Mouse (Mus musculus): ENCODE results near the gene Tdp2. TPM values are rescaled to one million over a fixed set of nuclear protein-coding genes. Genes with fewer than 3 reads are reported as not detected.

The Tdp2 gene
- polyA plus RNA-seq, 1 experiment from 2014 or later = 78.9 TPM

DNA sequence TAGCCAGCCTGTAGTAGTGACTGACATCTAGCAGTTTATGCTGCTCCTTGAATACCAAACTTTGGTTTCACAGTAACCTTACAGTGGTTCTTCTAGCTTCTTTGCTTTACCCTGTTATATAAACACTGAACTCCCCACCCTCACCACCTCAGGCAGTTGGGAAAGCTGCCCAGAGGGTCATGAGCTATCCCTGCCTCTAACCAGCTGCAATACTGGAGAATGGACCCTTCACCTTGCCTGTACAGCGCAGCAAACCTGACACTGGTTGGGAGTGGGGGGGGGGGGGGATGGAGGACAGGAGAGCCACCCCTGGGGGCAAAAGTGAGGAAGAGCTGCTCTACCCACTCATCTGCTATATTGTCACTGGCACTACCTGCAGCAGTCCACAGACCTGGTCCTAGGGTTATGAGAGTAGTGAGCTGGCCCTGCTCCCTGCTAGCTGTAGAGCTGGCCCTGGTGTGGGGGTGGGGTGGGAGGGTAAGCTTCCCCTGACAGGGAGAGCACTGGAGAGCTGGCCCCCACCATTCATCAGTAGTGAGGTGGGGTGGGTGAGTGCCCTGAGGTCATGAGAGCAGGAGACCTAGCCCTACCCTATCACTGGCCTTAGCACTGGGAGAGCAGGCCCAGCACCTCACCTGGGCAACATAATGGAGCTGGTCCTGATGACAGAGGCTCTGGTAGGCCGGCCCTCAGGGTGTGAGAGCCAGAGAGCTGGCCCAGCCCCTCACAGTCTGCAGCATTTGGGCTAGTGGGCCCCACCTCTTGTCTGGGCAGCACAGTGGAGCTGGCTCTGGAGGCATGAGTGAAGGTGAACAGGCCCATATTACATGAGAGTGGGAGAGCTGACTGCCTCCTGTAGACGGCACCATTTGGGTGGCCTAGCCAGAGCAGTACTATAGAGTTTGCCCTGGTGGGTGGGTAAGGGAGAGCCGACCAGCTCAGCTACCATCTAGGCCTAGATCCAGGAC, 15.1 kb upstream of the Tdp2 start:
- peaks cover 4% of the 10 kb centered on the region; the same call in 1 of the 2 replicates for H3K36me3 ChIP-seq (ENCODE audit: control insufficient read depth, insufficient read depth, low read length)
- H3K27ac ChIP-seq (ENCODE audit: low read depth, low read length) = no peak overlapping the region
- no peak overlapping the region for H3K4me3 ChIP-seq (ENCODE audit: low read depth, low read length)
- ATAC-seq (ENCODE audit: low FRiP score) (peak; percentile 74), DNase-seq (ENCODE audit: low spot score) (peak; percentile 12)
- 64% methylated on average over 4 of the region's 4 CpGs for whole genome bisulfite sequencing
- no peaks in the 10 kb centered on the region for H3K9me3 ChIP-seq (ENCODE audit: control insufficient read depth, low read length)
- no peak overlapping the region for H3K9ac ChIP-seq (ENCODE audit: low read depth, low read length)
- H3K4me1 ChIP-seq (replicated peaks; ENCODE audit: control insufficient read depth, insufficient read depth, low read length) = no peaks in the 10 kb centered on the region
- no peak overlapping the region for H3K4me2 ChIP-seq (replicated peaks; ENCODE audit: low read depth, low read length)
- H3K27me3 ChIP-seq (ENCODE audit: control insufficient read depth, insufficient read depth, low read length) = no peaks in the 10 kb centered on the region

DNA sequence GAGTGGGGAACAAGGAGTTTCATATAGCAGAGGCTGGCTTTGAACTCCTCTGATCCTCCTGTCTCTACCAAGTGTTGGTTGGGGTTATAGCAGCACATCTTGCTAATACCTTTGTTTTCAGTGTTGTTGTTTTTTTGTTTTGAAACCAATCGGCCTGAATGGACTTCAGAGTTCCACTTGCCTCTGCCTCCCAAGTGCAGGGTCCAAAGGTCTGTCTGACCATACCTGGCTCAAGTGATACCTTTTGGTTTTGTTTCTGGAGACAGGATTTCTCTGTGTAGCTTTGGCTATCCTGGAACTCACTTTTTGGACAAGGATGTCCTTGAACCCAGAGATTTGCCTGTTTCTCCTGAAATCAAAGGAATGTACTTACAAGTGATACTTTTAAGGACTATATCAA, 11.5 kb upstream of the Tdp2 start:
- Histone ChIP-seq H3K27ac (ENCODE audit: low read depth, low read length) (no peak overlapping the region), H3K4me1 (replicated peaks; ENCODE audit: control insufficient read depth, insufficient read depth, low read length) (no peaks in the 10 kb centered on the region), H3K9me3 (ENCODE audit: control insufficient read depth, low read length) (no peaks in the 10 kb centered on the region), H3K36me3 (ENCODE audit: control insufficient read depth, insufficient read depth, low read length) (no peaks in the 10 kb centered on the region), H3K4me2 (replicated peaks; ENCODE audit: low read depth, low read length) (no peak overlapping the region), H3K4me3 (ENCODE audit: low read depth, low read length) (no peak overlapping the region), H3K27me3 (ENCODE audit: control insufficient read depth, insufficient read depth, low read length) (no peaks in the 10 kb centered on the region), H3K9ac (ENCODE audit: low read depth, low read length) (no peak overlapping the region)
- 83% methylated on average over 1 of the region's 1 CpGs for WGBS
- DNase-seq (ENCODE audit: low spot score) (no peak), ATAC-seq (ENCODE audit: low FRiP score) (no peak)

DNA sequence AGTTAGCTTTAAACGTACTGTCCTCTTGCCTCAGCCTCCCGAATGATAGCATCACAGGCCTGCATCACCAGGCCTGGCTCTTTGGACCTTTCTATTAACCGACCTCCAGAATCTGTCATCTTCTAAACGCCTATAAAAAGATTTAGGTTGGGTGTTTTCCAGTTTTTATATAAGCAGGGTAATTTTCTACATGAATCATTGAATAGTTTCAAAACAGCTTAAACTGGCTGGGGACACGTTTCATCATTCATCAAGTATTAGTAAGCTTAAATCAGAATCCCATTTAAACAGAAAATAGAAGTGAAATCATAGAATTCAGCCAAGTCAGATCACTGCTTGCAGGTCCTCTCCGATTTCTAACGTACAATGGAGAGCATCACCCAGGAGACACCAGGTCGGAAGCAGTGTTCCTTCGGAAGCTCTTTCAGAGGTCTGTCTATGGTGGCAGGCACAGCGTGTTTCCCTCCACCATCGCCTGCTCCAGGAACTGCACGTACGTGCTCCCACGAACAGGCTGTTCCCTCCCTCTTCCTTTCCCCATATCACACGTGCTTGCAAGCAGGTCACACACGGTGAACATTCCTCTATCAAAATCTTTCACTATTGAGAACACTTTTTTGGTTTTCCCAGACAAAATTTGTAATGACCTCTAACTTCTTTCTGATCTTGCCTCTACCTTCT, 8.7 kb upstream of the Tdp2 start:
- Histone ChIP-seq H3K36me3 (ENCODE audit: control insufficient read depth, insufficient read depth, low read length) (no peaks in the 10 kb centered on the region), H3K27ac (ENCODE audit: low read depth, low read length) (no peak overlapping the region), H3K4me2 (replicated peaks; ENCODE audit: low read depth, low read length) (no peak overlapping the region), H3K4me1 (replicated peaks; ENCODE audit: control insufficient read depth, insufficient read depth, low read length) (no peaks in the 10 kb centered on the region), H3K27me3 (ENCODE audit: control insufficient read depth, insufficient read depth, low read length) (no peaks in the 10 kb centered on the region), H3K4me3 (ENCODE audit: low read depth, low read length) (no peak overlapping the region), H3K9ac (ENCODE audit: low read depth, low read length) (no peak overlapping the region), H3K9me3 (ENCODE audit: control insufficient read depth, low read length) (no peaks in the 10 kb centered on the region)
- DNase-seq (ENCODE audit: low spot score) = no peak
- ATAC-seq (ENCODE audit: low FRiP score) = no peak
- 86% methylated on average over 16 of the region's 16 CpGs for WGBS

DNA sequence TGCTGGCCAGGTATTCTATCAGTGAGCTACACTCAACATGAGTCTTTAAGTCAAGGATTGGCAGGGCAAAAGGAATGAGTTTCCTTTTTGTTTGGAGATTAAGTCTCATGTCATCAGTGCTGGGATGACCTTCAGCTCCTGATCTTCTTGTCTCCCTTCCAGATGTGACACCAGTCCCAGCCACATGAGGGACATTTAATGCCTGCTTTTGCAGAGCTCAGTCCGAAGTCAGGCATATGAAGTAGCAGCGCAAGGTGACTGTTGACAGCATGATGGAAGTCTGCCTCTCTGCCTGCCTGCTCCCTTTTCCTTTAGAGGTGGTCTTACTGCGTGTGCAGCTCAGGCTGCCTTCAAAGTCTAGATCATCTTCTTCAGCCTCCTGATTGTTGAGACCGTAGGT, 6.8 kb upstream of the Tdp2 start:
- H3K4me2 ChIP-seq (replicated peaks; ENCODE audit: low read depth, low read length) = no peak overlapping the region
- no peak overlapping the region for H3K4me3 ChIP-seq (ENCODE audit: low read depth, low read length)
- H3K9me3 ChIP-seq (ENCODE audit: control insufficient read depth, low read length) = no peaks in the 10 kb centered on the region
- ATAC-seq (ENCODE audit: low FRiP score) (no peak), DNase-seq (ENCODE audit: low spot score) (no peak)
- WGBS = 88% methylated on average over 4 of the region's 4 CpGs
- H3K27ac ChIP-seq (ENCODE audit: low read depth, low read length) = no peak overlapping the region
- H3K36me3 ChIP-seq (ENCODE audit: control insufficient read depth, insufficient read depth, low read length) = no peaks in the 10 kb centered on the region
- H3K9ac ChIP-seq (ENCODE audit: low read depth, low read length) = no peak overlapping the region
- no peaks in the 10 kb centered on the region for H3K4me1 ChIP-seq (replicated peaks; ENCODE audit: control insufficient read depth, insufficient read depth, low read length)
- H3K27me3 ChIP-seq (ENCODE audit: control insufficient read depth, insufficient read depth, low read length) = no peaks in the 10 kb centered on the region

DNA sequence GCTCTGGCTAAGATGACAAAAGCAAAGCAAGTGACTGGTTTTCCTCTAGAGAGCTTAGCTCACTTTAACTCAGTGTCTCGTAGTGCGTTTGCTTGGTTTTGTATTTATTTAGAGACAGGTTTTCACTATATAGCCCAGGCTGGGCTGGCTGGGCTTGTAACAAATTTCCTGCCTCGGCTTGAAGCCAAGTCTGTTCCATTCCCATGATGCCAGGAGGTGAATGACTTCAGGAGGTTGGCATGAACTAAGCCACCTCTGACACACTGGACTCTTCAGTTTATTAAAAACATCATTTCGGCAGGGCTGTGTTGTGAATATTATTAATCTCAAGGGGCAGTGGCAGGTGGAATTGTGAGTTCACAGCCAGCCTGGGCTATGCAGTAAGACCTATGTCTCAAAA, 5.9 kb upstream of the Tdp2 start:
- no peak for ATAC-seq (ENCODE audit: low FRiP score)
- no peak overlapping the region for H3K27ac ChIP-seq (ENCODE audit: low read depth, low read length)
- H3K36me3 ChIP-seq (ENCODE audit: control insufficient read depth, insufficient read depth, low read length) = no peaks in the 10 kb centered on the region
- H3K4me2 ChIP-seq (replicated peaks; ENCODE audit: low read depth, low read length) = no peak overlapping the region
- H3K4me3 ChIP-seq (ENCODE audit: low read depth, low read length) = no peak overlapping the region
- no peak overlapping the region for H3K9ac ChIP-seq (ENCODE audit: low read depth, low read length)
- no peaks in the 10 kb centered on the region for H3K27me3 ChIP-seq (ENCODE audit: control insufficient read depth, insufficient read depth, low read length)
- no peaks in the 10 kb centered on the region for H3K9me3 ChIP-seq (ENCODE audit: control insufficient read depth, low read length)
- no peaks in the 10 kb centered on the region for H3K4me1 ChIP-seq (replicated peaks; ENCODE audit: control insufficient read depth, insufficient read depth, low read length)
- DNase-seq (ENCODE audit: low spot score) = no peak
- WGBS = 83% methylated on average over 4 of the region's 4 CpGs

DNA sequence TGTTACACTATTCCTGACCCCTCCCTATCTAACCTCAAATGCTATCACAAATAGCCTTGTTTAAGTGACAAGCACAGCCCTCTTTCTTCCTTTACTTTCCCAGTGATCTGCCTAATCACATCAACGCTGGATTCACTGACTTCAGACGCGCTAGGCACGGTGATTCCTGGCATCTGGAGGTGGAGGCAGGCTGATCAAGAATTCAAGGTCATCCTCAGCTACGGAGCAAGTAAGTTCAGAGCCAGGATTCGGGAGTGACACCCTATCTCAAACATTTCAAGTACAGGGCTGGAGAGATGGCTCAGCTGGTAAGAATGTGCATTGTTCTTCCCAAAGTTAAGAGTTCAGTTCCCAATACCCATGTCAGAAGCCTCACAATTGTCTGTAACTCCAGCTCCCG, 5.4 kb upstream of the Tdp2 start:
- H3K36me3 ChIP-seq (ENCODE audit: control insufficient read depth, insufficient read depth, low read length) = no peaks in the 10 kb centered on the region
- no peak overlapping the region for H3K4me2 ChIP-seq (replicated peaks; ENCODE audit: low read depth, low read length)
- H3K9me3 ChIP-seq (ENCODE audit: control insufficient read depth, low read length) = no peaks in the 10 kb centered on the region
- H3K4me1 ChIP-seq (replicated peaks; ENCODE audit: control insufficient read depth, insufficient read depth, low read length) = no peaks in the 10 kb centered on the region
- H3K27ac ChIP-seq (ENCODE audit: low read depth, low read length) = no peak overlapping the region
- H3K4me3 ChIP-seq (ENCODE audit: low read depth, low read length) = no peak overlapping the region
- no peak for ATAC-seq (ENCODE audit: low FRiP score)
- WGBS = 84% methylated on average over 7 of the region's 7 CpGs
- no peak overlapping the region for H3K9ac ChIP-seq (ENCODE audit: low read depth, low read length)
- no peak for DNase-seq (ENCODE audit: low spot score)
- H3K27me3 ChIP-seq (ENCODE audit: control insufficient read depth, insufficient read depth, low read length) = no peaks in the 10 kb centered on the region

DNA sequence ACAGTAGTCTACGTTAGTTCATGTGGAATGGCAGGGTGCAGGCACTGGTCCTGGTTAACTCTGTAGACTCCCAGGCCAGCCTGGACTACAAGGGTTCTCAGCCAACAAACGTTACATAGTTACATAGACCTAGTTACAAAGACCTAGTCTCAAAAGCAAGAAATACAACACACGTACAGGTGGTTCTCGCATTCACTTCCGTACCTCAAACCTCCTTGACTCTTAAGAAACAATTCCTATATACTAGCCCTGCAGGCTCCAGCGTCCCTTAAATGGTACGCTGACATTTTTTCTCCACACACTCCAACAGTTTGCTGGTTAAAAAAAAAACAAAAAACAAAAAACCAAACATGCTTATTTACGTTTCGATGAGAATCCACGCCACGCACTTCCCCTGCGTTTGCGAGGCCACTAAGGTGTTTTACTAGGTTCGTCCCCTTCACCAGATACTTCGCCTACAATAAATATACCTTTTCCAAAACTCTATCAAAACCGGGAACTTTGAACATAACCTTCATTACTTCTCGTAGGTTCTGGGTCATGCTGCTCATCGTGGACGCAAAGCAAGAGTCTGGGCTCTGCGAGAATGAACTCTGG, 625 bp upstream of the Tdp2 start:
- no peaks in the 10 kb centered on the region for H3K9me3 ChIP-seq (ENCODE audit: control insufficient read depth, low read length)
- peak overlapping the region; percentile 48 for H3K9ac ChIP-seq (ENCODE audit: low read depth, low read length)
- no peaks in the 10 kb centered on the region for H3K36me3 ChIP-seq (ENCODE audit: control insufficient read depth, insufficient read depth, low read length)
- H3K4me2 ChIP-seq (replicated peaks; ENCODE audit: low read depth, low read length) = peak overlapping the region; percentile 82
- no peak for DNase-seq (ENCODE audit: low spot score)
- H3K27ac ChIP-seq (ENCODE audit: low read depth, low read length) = peak overlapping the region; percentile 92; the same call in 1 of the 2 replicates
- H3K4me3 ChIP-seq (ENCODE audit: low read depth, low read length) = peak overlapping the region; percentile 58
- WGBS = 7% methylated on average over 20 of the region's 20 CpGs
- no peaks in the 10 kb centered on the region for H3K4me1 ChIP-seq (replicated peaks; ENCODE audit: control insufficient read depth, insufficient read depth, low read length)
- ATAC-seq (ENCODE audit: low FRiP score) = no peak
- H3K27me3 ChIP-seq (ENCODE audit: control insufficient read depth, insufficient read depth, low read length) = no peaks in the 10 kb centered on the region

DNA sequence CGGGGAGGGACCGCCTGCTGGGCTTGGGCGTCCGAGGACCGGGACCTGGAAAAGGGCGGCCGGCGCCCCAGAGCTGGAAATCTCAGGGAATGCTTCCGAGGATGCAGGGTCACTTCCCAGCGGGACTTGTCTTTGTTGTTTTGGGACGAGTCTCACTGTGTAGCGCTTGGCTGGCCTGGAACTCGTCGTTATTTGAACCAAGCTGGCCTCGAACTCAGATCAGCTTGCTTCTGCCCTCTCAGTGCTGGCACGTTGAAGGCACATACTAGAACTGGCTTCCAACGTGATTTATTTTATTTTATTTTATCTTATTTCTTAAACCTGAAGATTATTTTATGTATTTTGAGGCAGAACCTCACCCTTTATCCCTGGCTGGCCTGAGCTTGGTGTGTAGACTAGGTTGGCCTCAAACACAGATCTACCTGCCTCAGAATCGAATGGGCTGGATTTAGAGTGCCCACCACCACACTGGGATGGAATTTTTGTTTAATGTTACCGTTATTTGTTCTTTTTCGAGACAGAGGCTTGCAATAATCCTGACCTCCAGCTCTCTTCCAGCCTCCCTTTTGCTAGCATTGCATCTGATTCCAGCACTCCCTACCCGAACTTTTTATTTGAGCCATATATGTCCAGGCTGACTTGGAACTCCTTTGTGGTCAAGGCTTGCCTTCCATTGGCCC, 792 bp downstream of the Tdp2 start:
- Histone ChIP-seq H3K27ac (ENCODE audit: low read depth, low read length) (peak overlapping the region; percentile 92), H3K4me3 (ENCODE audit: low read depth, low read length) (peak overlapping the region; percentile 58), H3K9ac (ENCODE audit: low read depth, low read length) (peak overlapping the region; percentile 93), H3K27me3 (ENCODE audit: control insufficient read depth, insufficient read depth, low read length) (no peaks in the 10 kb centered on the region), H3K36me3 (ENCODE audit: control insufficient read depth, insufficient read depth, low read length) (no peaks in the 10 kb centered on the region), H3K9me3 (ENCODE audit: control insufficient read depth, low read length) (no peaks in the 10 kb centered on the region), H3K4me2 (replicated peaks; ENCODE audit: low read depth, low read length) (peak overlapping the region; percentile 82), H3K4me1 (replicated peaks; ENCODE audit: control insufficient read depth, insufficient read depth, low read length) (no peaks in the 10 kb centered on the region)
- WGBS = 4% methylated on average over 21 of the region's 21 CpGs
- DNase-seq (ENCODE audit: low spot score) (no peak), ATAC-seq (ENCODE audit: low FRiP score) (peak; percentile 50)

Data from hindbrain, embryonic 11.5 days (tissue).